Mouse (Mus musculus) ES-E14 (cell line): Measurements from ENCODE around the gene Hephl1.

Experiments
- CHD2 ChIP-seq: IDR thresholded peaks from 2 replicates; pipeline ENCODE4 v1.6.1; 2014; ENCODE audit warnings: mild to moderate bottlenecking, low read depth, low read length, inconsistent platforms
- MAFK ChIP-seq: IDR thresholded peaks from 2 replicates; pipeline ENCODE4 v1.6.1; 2014; ENCODE audit warnings: mild to moderate bottlenecking, low read depth, low read length, inconsistent platforms; ENCODE audit not compliant: insufficient read depth

GRCm38 (mm10) chr9:15096161-15096560 is 15.7 kb downstream of the Hephl1 start:
- no peak for TF ChIP-seq CHD2
- TF ChIP-seq MAFK, result no peak
